Mouse (Mus musculus): ENCODE data around the gene Cntnap5b.

Gene Cntnap5b

DNA sequence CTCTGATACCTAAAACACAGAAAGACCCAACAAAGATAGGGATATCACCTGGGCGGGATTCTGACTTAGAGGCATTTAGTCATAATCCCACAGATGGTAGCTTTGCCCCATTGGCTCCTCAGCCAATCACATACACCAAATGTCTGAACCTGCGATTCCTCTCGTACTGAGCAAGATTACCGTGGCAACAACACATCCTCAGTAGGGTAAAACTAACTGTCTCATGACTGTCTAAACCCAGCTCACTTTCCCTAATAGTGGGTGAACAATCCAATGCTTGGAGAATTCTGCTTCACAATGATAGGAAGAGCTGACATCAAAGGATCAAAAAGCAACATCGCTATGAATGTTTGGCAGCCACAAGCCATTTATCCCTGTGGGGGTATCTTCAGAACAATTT, 407.5 kb downstream of the Cntnap5b start:
- no peak for DNase-seq

DNA sequence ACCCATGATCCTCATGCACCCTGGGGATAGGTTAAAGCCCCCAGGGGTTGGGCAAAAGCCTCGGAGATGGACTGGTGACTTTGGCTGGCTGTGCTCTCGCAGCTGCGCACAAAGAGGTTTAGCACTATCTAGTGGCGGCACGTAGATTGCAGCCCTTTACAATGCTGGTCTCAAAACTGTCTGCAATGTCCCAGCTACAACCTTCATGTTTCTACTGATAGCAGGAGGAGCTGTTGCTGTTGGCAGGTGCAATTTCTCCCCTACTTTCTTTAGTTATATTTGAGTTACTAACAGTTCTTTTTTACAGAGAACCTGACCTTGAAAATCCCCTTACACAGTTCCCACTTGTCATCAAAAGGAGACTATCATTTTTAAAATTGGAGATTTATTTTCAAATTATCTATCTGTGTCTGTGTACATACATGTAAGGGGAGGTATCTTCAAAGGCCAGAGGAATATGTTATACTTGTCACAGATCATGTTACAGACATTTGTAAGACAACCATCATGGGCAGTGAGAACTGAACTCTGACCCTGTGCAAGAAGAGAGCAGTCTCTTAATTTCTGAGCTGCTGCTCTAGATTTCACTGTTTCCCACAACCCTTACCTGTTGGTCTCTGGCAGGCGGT, 459.5 kb downstream of the Cntnap5b start:
- DNase-seq = peak; percentile 6

DNA sequence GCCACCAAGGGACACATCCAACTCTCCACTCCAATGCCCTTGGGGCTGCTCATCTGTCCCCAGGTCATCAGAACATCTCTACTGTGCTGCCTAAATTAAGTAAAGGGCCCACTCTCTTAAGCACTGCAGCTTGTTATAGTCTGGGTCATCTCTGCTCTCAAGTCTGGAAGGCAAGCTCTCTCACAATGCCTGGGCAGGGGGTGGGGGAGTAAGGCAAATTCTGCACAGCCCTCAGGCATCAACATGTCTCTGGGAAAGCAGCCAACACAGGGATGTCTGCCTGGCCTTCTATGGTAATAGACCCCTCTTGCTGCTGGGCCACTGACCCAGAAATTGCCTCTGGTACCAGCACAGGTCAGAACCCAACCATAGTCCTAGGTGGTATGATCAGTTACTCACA, 479.4 kb downstream of the Cntnap5b start:
- DNase-seq = no peak

DNA sequence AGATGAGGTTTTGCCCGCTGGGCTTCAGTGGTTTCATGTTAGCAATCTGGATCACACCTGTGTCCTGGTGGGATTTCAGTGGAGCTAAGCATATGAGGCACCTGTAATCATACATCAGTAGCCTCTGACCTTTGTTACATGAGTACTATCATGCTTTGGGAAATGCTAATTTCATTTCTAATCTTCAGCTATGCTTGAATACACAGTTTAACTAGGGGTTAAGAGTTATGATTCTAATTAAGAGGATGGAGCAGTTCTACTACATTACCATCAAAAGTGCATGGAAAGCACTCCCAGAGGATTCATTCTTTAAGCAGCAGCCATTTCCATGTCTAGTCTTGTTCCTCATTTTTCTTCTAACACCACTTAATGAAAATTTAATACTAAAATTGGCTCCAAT, 538.1 kb downstream of the Cntnap5b start:
- no peak for DNase-seq

DNA sequence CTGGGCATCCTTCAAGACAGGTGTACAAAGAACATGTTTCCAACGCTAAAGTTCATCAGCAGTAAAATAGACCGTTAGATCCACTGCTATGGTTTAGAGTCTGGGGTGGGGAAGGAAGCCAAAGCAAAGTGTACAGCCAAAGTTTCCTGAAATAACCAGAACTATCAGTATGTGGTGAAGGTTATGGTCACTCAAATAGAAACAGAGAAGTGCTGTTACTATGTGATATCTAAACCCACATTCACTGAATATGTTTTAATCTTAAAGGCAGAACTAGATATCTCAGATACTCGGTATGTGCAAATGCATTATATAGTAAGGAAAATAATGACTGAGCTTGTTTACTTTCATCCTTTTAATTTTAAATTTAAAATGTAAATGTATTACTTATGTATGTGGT, 558.5 kb downstream of the Cntnap5b start:
- no peak for DNase-seq

DNA sequence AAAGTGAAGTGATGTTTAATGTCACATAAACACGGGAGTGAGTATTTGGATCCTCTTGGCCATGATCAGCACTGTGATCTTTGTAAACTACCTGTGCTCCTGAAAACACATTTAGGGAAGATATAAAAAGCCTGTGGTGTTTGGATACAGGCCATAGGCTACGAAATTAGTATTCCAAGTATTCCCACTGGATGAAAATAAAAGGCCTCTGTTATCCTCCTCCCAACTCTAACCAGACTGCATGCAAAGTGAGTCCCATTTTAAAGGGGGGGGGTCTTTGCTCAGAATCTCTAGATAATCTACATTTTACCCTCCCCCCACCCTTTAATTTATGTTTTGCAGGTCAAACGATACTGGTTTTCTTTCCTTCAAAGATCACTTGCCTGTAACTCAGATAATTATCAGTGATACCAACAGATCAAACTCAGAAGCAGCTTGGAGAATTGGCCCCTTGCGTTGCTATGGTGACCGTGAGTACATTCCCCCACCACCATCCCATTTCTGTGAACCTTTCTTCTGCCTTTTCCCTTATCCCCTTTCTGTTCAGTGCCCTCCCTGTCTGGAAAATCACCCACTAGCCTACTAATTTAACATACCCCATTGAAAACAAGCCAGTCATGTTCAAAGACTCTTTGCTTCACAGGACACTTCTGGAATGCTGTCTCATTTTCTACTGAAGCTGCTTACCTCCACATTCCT, 597.0 kb downstream of the Cntnap5b start:
- DNase-seq = no peak

DNA sequence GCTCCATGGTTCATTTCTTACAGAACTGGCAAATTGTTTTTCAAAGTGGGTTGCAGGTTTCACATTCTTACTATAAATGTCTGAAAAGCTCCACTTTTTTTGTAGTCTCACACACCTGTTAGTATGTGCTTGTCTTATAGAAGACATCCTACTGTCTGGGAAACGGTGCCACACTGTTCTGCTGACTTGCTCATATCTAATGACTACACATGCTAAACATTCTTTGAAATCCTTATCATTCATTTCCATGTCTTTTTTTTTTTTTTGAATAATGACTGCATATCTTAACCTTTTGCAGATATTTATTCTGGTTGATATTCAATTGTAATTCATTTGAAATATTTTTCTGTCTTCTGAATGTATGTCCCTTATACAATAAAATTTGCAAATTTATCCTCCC, 613.7 kb downstream of the Cntnap5b start:
- no peak for DNase-seq

DNA sequence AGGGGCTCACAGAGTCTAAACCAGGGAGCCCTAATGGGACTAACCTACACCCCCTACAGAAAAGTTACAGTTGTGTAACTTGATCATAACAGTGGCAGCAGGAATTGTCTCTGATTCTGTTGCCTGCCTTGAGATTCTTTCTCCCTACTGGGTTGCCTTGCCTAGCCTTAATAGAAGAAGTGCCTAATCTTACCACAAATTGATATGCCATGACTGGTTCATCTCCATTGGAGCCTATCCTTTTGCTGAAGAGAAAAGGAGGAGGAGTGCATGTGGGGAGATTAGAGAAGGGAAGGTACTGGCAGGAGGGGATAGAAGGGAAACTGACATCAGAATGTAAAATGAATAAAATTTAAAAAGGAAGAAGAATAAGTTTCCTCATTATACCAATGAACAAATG, 621.5 kb downstream of the Cntnap5b start:
- no peak for DNase-seq

DNA sequence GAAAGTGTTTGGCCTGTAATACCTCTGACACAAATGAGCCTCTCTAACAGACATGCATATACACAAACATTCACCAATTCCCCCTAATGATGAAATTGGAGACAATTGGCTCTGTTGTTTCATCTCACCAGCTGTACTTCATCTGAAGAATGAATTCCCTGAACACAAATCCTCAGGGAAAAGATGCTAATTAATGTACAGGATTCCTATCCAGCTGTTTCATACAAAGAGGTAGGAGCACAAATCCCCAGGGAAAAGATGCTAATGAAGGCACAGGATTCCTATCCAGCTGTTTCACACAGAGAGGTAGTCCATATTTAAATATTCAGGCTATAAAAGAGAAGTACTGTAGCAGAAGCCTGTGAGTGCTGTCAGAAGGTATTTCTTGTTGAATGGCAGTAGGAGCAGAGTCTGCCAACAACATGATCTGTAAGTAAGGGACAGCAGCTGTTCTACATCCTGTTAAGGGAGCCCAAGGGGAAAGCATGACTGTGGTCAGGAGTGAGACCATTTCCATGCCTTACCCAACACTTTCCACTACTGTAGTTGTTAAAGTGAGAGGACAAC, 644.2 kb downstream of the Cntnap5b start:
- no peak for DNase-seq

DNA sequence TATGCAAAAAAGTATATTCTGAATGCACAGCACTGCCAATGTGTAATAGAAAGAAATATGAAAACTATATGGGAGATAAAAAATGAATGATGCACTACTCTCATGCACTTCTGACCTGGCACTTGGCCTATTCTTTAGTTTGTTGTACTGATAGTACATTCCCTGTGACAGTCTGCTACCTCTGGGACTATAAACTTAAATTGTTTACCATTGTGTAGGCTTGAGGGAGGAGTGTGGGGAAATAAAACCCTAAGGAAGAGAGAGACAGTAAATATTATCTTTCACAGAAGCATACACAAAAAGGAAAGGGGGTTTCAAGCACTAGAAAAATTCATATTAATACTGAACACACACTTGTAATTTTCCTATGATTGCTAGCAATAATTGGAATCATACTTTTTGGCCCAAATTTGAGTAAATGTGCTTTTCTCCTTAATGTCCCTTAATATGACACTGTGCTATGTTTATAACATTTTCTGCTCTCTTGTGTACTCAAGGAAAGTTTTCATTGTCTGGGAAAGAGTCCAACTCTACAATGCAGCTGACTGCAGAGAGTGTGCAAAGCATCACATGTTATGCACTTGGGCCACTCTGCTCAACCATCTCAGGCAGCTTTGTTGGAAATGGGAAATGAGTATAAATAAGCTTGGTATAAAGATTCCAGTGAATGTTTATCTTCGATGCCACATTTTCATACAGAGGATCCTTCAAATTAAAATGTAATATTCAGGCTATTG, 657.6 kb downstream of the Cntnap5b start:
- no peak for DNase-seq

DNA sequence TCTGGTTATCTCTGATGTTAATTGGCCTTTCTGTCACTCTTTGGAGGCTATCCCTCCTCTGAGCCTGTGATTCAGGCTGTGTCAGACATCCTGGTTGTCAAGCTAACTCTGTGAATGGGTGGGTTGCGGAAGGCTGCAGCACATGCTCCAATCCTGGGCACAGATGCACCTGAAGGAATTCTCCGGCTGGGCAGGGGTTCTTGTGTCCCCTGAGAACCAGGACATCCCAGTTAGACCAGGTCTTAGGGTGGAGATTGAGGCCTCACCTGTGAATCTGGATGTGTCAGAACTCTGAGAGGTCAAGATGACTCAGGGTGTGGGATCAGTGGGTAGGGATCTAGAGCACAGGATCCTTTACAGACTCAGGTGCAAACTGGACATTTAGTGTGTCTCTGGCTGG, 691.3 kb downstream of the Cntnap5b start:
- DNase-seq = no peak

DNA sequence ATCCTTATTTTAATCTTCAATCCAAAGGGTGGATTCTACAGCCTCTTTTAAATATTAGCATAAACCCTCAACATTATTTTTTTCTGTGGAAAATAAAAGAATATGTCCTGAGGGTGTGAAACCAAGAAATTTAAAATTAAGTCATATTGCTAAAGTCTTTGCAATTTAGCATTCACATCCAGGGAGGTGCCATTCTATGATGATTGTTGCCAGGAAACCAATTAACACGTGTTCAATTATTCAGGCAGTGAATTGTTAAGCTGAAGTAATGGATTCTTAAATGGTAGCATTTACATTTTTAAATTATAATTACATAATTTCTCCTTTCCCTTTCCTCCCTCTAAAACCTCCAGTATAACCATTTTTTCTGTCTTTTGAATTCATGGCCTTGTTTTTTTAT, 692.7 kb downstream of the Cntnap5b start:
- no peak for DNase-seq

DNA sequence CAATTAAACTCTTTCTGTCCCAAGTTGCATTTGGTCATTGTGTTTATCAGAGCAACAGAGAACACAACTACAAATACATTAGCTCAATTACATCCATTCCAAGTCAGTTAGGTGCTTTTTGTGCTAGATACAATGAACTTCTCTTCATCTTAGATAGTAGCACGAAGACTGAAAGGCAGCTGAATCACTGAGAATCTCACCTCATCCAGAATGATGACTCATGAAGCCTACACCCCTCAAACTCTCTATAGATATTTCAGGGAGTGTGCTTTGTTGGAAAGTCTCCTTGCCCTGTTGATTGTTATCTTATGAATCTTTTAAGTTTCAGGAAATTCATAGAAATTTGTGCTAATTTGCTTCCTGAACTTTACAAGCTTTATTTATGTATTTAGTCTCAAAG, 695.0 kb downstream of the Cntnap5b start:
- DNase-seq = no peak

DNA sequence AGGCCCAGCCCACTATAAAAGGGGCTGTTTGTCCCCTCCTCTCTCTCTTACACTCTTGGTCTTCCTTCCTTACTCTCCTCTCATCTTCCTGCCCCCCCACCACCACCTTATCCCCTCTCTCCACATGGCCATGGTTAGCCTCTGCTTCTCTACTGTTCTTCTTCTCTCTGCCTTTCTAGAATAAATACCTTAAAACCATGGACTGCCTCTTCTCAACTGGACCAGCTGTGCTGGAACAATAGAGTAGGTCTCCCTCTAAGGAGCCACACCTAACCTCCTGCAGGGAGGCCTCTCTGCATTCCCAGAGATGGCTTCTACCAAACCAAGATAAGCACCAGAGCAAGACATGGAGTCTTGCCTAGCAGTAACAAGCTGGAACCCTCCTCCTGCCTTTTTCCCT, 737.3 kb downstream of the Cntnap5b start:
- no peak for DNase-seq
